Mouse (Mus musculus) forebrain, embryonic 15.5 days (tissue): ENCODE results near the gene Cd151. TPM values are rescaled to one million over a fixed set of nuclear protein-coding genes. Genes with fewer than 3 reads are reported as not detected.
A peak's percentile ranks its signal among the peaks of the same experiment; 100 is the strongest.
"Not testable (repeated sequence)": the region's sequence is repeated elsewhere in the genome, so short reads cannot be mapped to it uniquely, and the experiment has no call there.

Experiments used
- ATAC-seq: fragments of 200-750 bp; cut with Nextera tagmentation; replicated peaks from 2 replicates; pipeline ENCODE4 v1.8.0; 2017; ENCODE audit warnings: mild to moderate bottlenecking, moderate TSS enrichment, moderate library complexity
- H3K27ac ChIP-seq: fragments of 300-500 bp; sonication (generic); replicated peaks from 2 replicates; pipeline ENCODE4 v1.5.1; 2015; ENCODE audit warnings: mild to moderate bottlenecking, inconsistent platforms
- H3K27me3 ChIP-seq: fragments of 300-500 bp; sonication (generic); 2 replicates; pipeline ENCODE4 v1.6.1; 2015; ENCODE audit warnings: inconsistent platforms
- H3K36me3 ChIP-seq: fragments of 300-500 bp; sonication (generic); 2 replicates; pipeline ENCODE4 v1.6.1; 2015; ENCODE audit warnings: mild to moderate bottlenecking, inconsistent platforms
- H3K4me1 ChIP-seq: fragments of 300-500 bp; sonication (generic); 2 replicates; pipeline ENCODE4 v1.6.1; 2015; ENCODE audit warnings: inconsistent platforms
- H3K4me2 ChIP-seq: fragments of 300-500 bp; sonication (generic); replicated peaks from 2 replicates; pipeline ENCODE4 v1.6.1; 2015; ENCODE audit warnings: mild to moderate bottlenecking, inconsistent platforms
- H3K4me3 ChIP-seq: fragments of 300-500 bp; sonication (generic); 2 replicates; pipeline ENCODE4 v1.5.1; 2015; ENCODE audit warnings: mild to moderate bottlenecking, inconsistent platforms
- H3K9ac ChIP-seq: fragments of 300-500 bp; sonication (generic); replicated peaks from 2 replicates; pipeline ENCODE4 v1.6.1; 2015; ENCODE audit warnings: mild to moderate bottlenecking, inconsistent platforms
- H3K9me3 ChIP-seq: fragments of 300-500 bp; sonication (generic); 2 replicates; pipeline ENCODE4 v1.6.1; 2016; ENCODE audit warnings: inconsistent platforms
- WGBS: fragments of 180-500 bp; shearing (Covaris S2); methylation state at CpG from one replicate; pipeline ENCODE4 v1.1.7; 2015; ENCODE audit warnings: mixed read lengths; 5-methylcytosine and 5-hydroxymethylcytosine counted together
- polyA plus RNA-seq: library from polyadenylated mRNA; unstranded; fragments of >200 nt; fragmentation: Nextera tagmentation; extraction: Ambion mirVana; gene quantifications from 2 replicates; pipeline ENCODE4 v1.2.1, GENCODE M21; 2015

Cd151 gene
- polyA plus RNA-seq, 1 experiment from 2014 or later = 15.9 TPM

GRCm38 (mm10) chr7:141438201-141438968, 28.8 kb upstream of the Cd151 start:
- H3K27me3 ChIP-seq = no peaks in the 10 kb centered on the region
- H3K27ac ChIP-seq = peak overlapping the region; percentile 89
- H3K36me3 ChIP-seq = no peaks in the 10 kb centered on the region
- H3K4me3 ChIP-seq = no peak overlapping the region
- no peak overlapping the region for H3K4me2 ChIP-seq
- WGBS = 90% methylated on average over 12 of the region's 12 CpGs
- ATAC-seq = no peak
- H3K4me1 ChIP-seq = peaks cover 57% of the 10 kb centered on the region
- no peaks in the 10 kb centered on the region for H3K9me3 ChIP-seq
- H3K9ac ChIP-seq = no peak overlapping the region

GRCm38 (mm10) chr7:141439140-141439679, 28.0 kb upstream of the Cd151 start:
- Histone ChIP-seq H3K4me2 (no peak overlapping the region), H3K36me3 (no peaks in the 10 kb centered on the region), H3K9me3 (no peaks in the 10 kb centered on the region), H3K9ac (no peak overlapping the region), H3K27ac (no peak overlapping the region), H3K27me3 (no peaks in the 10 kb centered on the region), H3K4me3 (no peak overlapping the region), H3K4me1 (peaks cover 56% of the 10 kb centered on the region)
- ATAC-seq = no peak
- 97% methylated on average over 10 of the region's 10 CpGs for WGBS

- WGBS = 96% methylated on average over 11 of the region's 11 CpGs
Measured at GRCm38 (mm10) chr7:141439811-141440210, 27.4 kb upstream of the Cd151 start.

GRCm38 (mm10) chr7:141440613-141441012, 26.6 kb upstream of the Cd151 start:
- Histone ChIP-seq H3K4me1 (peaks cover 48% of the 10 kb centered on the region), H3K27me3 (no peaks in the 10 kb centered on the region), H3K36me3 (no peaks in the 10 kb centered on the region), H3K27ac (no peak overlapping the region), H3K4me3 (no peak overlapping the region), H3K9me3 (no peaks in the 10 kb centered on the region), H3K4me2 (no peak overlapping the region), H3K9ac (no peak overlapping the region)
- ATAC-seq = no peak
- WGBS = 23% methylated on average over 6 of the region's 6 CpGs

More at GRCm38 (mm10) chr7:141439811-141440210, 27.4 kb upstream of the Cd151 start:
- Histone ChIP-seq H3K4me3 (no peak overlapping the region), H3K4me2 (no peak overlapping the region), H3K9ac (no peak overlapping the region), H3K27me3 (no peaks in the 10 kb centered on the region), H3K9me3 (no peaks in the 10 kb centered on the region), H3K36me3 (no peaks in the 10 kb centered on the region), H3K27ac (no peak overlapping the region), H3K4me1 (peaks cover 55% of the 10 kb centered on the region)
- no peak for ATAC-seq

GRCm38 (mm10) chr7:141441460-141441859, 25.7 kb upstream of the Cd151 start:
- Histone ChIP-seq H3K27ac (no peak overlapping the region), H3K9ac (no peak overlapping the region), H3K36me3 (no peaks in the 10 kb centered on the region), H3K27me3 (no peaks in the 10 kb centered on the region), H3K4me1 (peaks cover 40% of the 10 kb centered on the region), H3K4me3 (no peak overlapping the region), H3K9me3 (no peaks in the 10 kb centered on the region), H3K4me2 (no peak overlapping the region)
- no peak for ATAC-seq
- WGBS = 92% methylated on average over 9 of the region's 9 CpGs

- H3K4me1 ChIP-seq = peaks cover 38% of the 10 kb centered on the region
- peak overlapping the region; percentile 39; the same call in 1 of the 2 replicates for H3K9ac ChIP-seq
- ATAC-seq = no peak
- no peak overlapping the region for H3K27ac ChIP-seq
- H3K9me3 ChIP-seq = no peaks in the 10 kb centered on the region
- WGBS = 91% methylated on average over 13 of the region's 13 CpGs
- peak overlapping the region; percentile 79 for H3K4me2 ChIP-seq
- H3K36me3 ChIP-seq = no peaks in the 10 kb centered on the region
- H3K27me3 ChIP-seq = no peaks in the 10 kb centered on the region
- H3K4me3 ChIP-seq = peak overlapping the region; percentile 45
Measured at GRCm38 (mm10) chr7:141442199-141442598, 25.0 kb upstream of the Cd151 start.

GRCm38 (mm10) chr7:141443081-141443821, 23.9 kb upstream of the Cd151 start:
- Histone ChIP-seq H3K36me3 (no peaks in the 10 kb centered on the region), H3K4me1 (peaks cover 37% of the 10 kb centered on the region), H3K4me3 (peak overlapping the region; percentile 45), H3K27ac (peak overlapping the region; percentile 54), H3K9me3 (no peaks in the 10 kb centered on the region), H3K27me3 (no peaks in the 10 kb centered on the region), H3K9ac (peak overlapping the region; percentile 39), H3K4me2 (peak overlapping the region; percentile 79)
- no peak for ATAC-seq
- WGBS = 16% methylated on average over 12 of the region's 12 CpGs

- WGBS = under 1% methylated on average over 25 of the region's 25 CpGs
- H3K4me3 ChIP-seq = peak within 1 kb of the TSS; percentile 45
- H3K9me3 ChIP-seq = no peaks in the 10 kb centered on the region
- H3K4me2 ChIP-seq = peak within 1 kb of the TSS; percentile 79
- peaks cover 43% of the 10 kb centered on the region for H3K4me1 ChIP-seq
- H3K9ac ChIP-seq = peak within 1 kb of the TSS; percentile 39
- H3K27ac ChIP-seq = peak within 1 kb of the TSS; percentile 54
- ATAC-seq = 0 out of 2 replicates have a peak, but pooled peaks have one; percentile 15
- no peaks in the 10 kb centered on the region for H3K36me3 ChIP-seq
- no peaks in the 10 kb centered on the region for H3K27me3 ChIP-seq
Measured at GRCm38 (mm10) chr7:141443828-141444237, 23.4 kb upstream of the Cd151 start, which contains the start of gene Pidd1. Gene Pidd1 (minus strand): TSS chr7:141444025.

- peaks cover 21% of the 10 kb centered on the region for H3K36me3 ChIP-seq
- H3K9me3 ChIP-seq, H3K4me2 ChIP-seq, H3K27me3 ChIP-seq, H3K9ac ChIP-seq, H3K27ac ChIP-seq, ATAC-seq: not testable (repeated sequence)
- 0 out of 2 replicates have a peak overlapping the region, but pooled peaks have one; percentile 94 for H3K4me3 ChIP-seq
- H3K4me1 ChIP-seq = peaks cover 45% of the 10 kb centered on the region
- WGBS = 84% methylated on average over 3 of the region's 3 CpGs
Measured at GRCm38 (mm10) chr7:141446374-141446773, 20.8 kb upstream of the Cd151 start.

- Histone ChIP-seq H3K4me1 (peaks cover 41% of the 10 kb centered on the region), H3K27me3 (no peaks in the 10 kb centered on the region), H3K4me2 (peak within 1 kb of the TSS; percentile 66), H3K4me3 (peak within 1 kb of the TSS; percentile 94), H3K27ac (peak within 1 kb of the TSS; percentile 96), H3K36me3 (peaks cover 31% of the 10 kb centered on the region), H3K9ac (peak within 1 kb of the TSS; percentile 91), H3K9me3 (no peaks in the 10 kb centered on the region)
- WGBS = under 1% methylated on average over 63 of the region's 63 CpGs
- peak; percentile 92 for ATAC-seq
Measured at GRCm38 (mm10) chr7:141447110-141447991, 19.8 kb upstream of the Cd151 start, which contains the start of gene Rplp2. Gene Rplp2 (plus strand): TSS chr7:141447370.

GRCm38 (mm10) chr7:141451928-141452327, 15.3 kb upstream of the Cd151 start:
- H3K9me3 ChIP-seq = no peaks in the 10 kb centered on the region
- no peak overlapping the region for H3K4me3 ChIP-seq

More at GRCm38 (mm10) chr7:141451928-141452327, 15.3 kb upstream of the Cd151 start:
- Histone ChIP-seq H3K4me1 (peaks cover 35% of the 10 kb centered on the region), H3K36me3 (peaks cover 31% of the 10 kb centered on the region), H3K27ac (no peak overlapping the region), H3K9ac (no peak overlapping the region), H3K27me3 (no peaks in the 10 kb centered on the region), H3K4me2 (no peak overlapping the region)
- ATAC-seq = no peak
